Mouse (Mus musculus) heart, postnatal 0 days (tissue): ENCODE measurements around the gene Ctdsp2. TPM values are rescaled to one million over a fixed set of nuclear protein-coding genes. Genes with fewer than 3 reads are reported as not detected.

Experiments used
- ATAC-seq: fragments of 200-750 bp; cut with Nextera tagmentation; 2 replicates; pipeline ENCODE4 v1.8.0; 2017; ENCODE audit warnings: low read depth, moderate number of reproducible peaks, moderate library complexity; ENCODE audit not compliant: insufficient read depth
- DNase-seq: peaks from one replicate; pipeline ENCODE4 v3.0.0-alpha.2; 2016; ENCODE audit warnings: low spot score
- H3K27ac ChIP-seq: fragments of 300-500 bp; sonication (generic); 2 replicates; pipeline ENCODE4 v1.5.1; 2014; ENCODE audit warnings: low read depth, mild to moderate bottlenecking
- H3K27me3 ChIP-seq: fragments of 300-500 bp; sonication (generic); 2 replicates; pipeline ENCODE4 v1.6.1; 2014; ENCODE audit warnings: low read length, mixed read lengths; ENCODE audit not compliant: control insufficient read depth, insufficient read depth
- H3K36me3 ChIP-seq: fragments of 300-500 bp; sonication (generic); replicated peaks from 2 replicates; pipeline ENCODE4 v1.6.1; 2014; ENCODE audit warnings: low read length, mixed read lengths; ENCODE audit not compliant: control insufficient read depth, insufficient read depth
- H3K4me1 ChIP-seq: fragments of 300-500 bp; sonication (generic); 2 replicates; pipeline ENCODE4 v1.6.1; 2014; ENCODE audit warnings: antibody characterized with exemption; ENCODE audit not compliant: control insufficient read depth, insufficient read depth
- H3K4me2 ChIP-seq: fragments of 300-500 bp; sonication (generic); 2 replicates; pipeline ENCODE4 v1.6.1; 2014; ENCODE audit warnings: low read depth, mild to moderate bottlenecking, low read length, moderate library complexity
- H3K4me3 ChIP-seq: fragments of 300-500 bp; sonication (generic); 2 replicates; pipeline ENCODE4 v1.5.1; 2014; ENCODE audit warnings: low read depth, low read length
- H3K9ac ChIP-seq: fragments of 300-500 bp; sonication (generic); replicated peaks from 2 replicates; pipeline ENCODE4 v1.6.1; 2014; ENCODE audit warnings: low read depth, low read length, mixed read lengths
- H3K9me3 ChIP-seq: fragments of 300-500 bp; sonication (generic); replicated peaks from 2 replicates; pipeline ENCODE4 v1.6.1; 2016; ENCODE audit warnings: low read length; ENCODE audit not compliant: control insufficient read depth
- CTCF ChIP-seq: IDR thresholded peaks from 2 replicates; pipeline ENCODE4 v1.5.1; 2016; ENCODE audit warnings: antibody characterized with exemption, control low read depth, low read depth
- EP300 ChIP-seq: IDR thresholded peaks from 2 replicates; pipeline ENCODE4 v1.6.1; 2016; ENCODE audit warnings: antibody characterized with exemption, low read depth
- WGBS: fragments of 180-500 bp; shearing (Covaris S2); extraction: QIAGEN DNeasy Blood & Tissue Kit; methylation state at CpG from one replicate; pipeline ENCODE4 v1.1.7; 2014; 5-methylcytosine and 5-hydroxymethylcytosine counted together
- polyA plus RNA-seq: library from polyadenylated mRNA; unstranded; fragments of >200 nt; fragmentation: Nextera tagmentation; extraction: Ambion mirVana; gene quantifications from 2 replicates; pipeline ENCODE4 v1.2.1, GENCODE M21; 2015
- total RNA-seq: library from RNA; depleted of rRNA; stranded (reverse); fragments of >200 nt; gene quantifications from 2 replicates; pipeline ENCODE4 v1.2.3, GENCODE M21; 2014; ENCODE audit warnings: low replicate concordance

Gene Ctdsp2
- total and polyA plus RNA-seq, 2 experiments from 2014 or later, result 26.4 to 137 TPM

GRCm38 (mm10) chr10:127003334-127003733, 24.8 kb downstream of the Ctdsp2 start:
- Histone ChIP-seq H3K9me3 (no peaks in the 10 kb centered on the region), H3K4me1 (no peaks in the 10 kb centered on the region), H3K4me2 (no peak overlapping the region), H3K36me3 (peaks cover 15% of the 10 kb centered on the region), H3K27ac (no peak overlapping the region), H3K4me3 (no peak overlapping the region), H3K27me3 (no peaks in the 10 kb centered on the region), H3K9ac (no peak overlapping the region)
- 85% methylated on average over 8 of the region's 8 CpGs for WGBS
- ATAC-seq (no peak), DNase-seq (no peak)
- TF ChIP-seq CTCF, result no peak
- no peak for TF ChIP-seq EP300

- H3K27ac ChIP-seq, result no peak overlapping the region
- H3K4me2 ChIP-seq, result no peak overlapping the region
- no peaks in the 10 kb centered on the region for H3K4me1 ChIP-seq
- DNase-seq, result no peak
- no peak overlapping the region for H3K4me3 ChIP-seq
- H3K27me3 ChIP-seq, result no peaks in the 10 kb centered on the region
- peaks cover 11% of the 10 kb centered on the region for H3K36me3 ChIP-seq
- H3K9me3 ChIP-seq, result no peaks in the 10 kb centered on the region
- H3K9ac ChIP-seq, result no peak overlapping the region
- WGBS, result 81% methylated on average over 7 of the region's 7 CpGs
- TF ChIP-seq EP300 (no peak), CTCF (no peak)
- ATAC-seq, result no peak
Observed at GRCm38 (mm10) chr10:127003806-127004205, 25.3 kb downstream of the Ctdsp2 start.

- DNase-seq (no peak), ATAC-seq (peak; percentile 44; the same call in 1 of the 2 replicates)
- no peak overlapping the region for H3K9ac ChIP-seq
- H3K27me3 ChIP-seq, result no peaks in the 10 kb centered on the region
- 51% methylated on average over 5 of the region's 5 CpGs for WGBS
- no peak overlapping the region for H3K4me2 ChIP-seq
- TF ChIP-seq CTCF (peak; percentile 42), EP300 (no peak)
- H3K36me3 ChIP-seq, result peaks cover 4% of the 10 kb centered on the region; the same call in 1 of the 2 replicates
- H3K9me3 ChIP-seq, result no peaks in the 10 kb centered on the region
- no peaks in the 10 kb centered on the region for H3K4me1 ChIP-seq
- no peak overlapping the region for H3K4me3 ChIP-seq
- H3K27ac ChIP-seq, result no peak overlapping the region
Observed at GRCm38 (mm10) chr10:127016488-127016887, 38.0 kb downstream of the Ctdsp2 start.

GRCm38 (mm10) chr10:127017071-127017470, 38.6 kb downstream of the Ctdsp2 start:
- DNase-seq (no peak), ATAC-seq (no peak)
- H3K27ac ChIP-seq, result no peak overlapping the region
- no peaks in the 10 kb centered on the region for H3K9me3 ChIP-seq
- 18% methylated on average over 2 of the region's 2 CpGs for WGBS
- no peak overlapping the region for H3K4me3 ChIP-seq
- no peaks in the 10 kb centered on the region for H3K4me1 ChIP-seq
- no peak overlapping the region for H3K4me2 ChIP-seq
- no peak overlapping the region for H3K9ac ChIP-seq
- no peak for TF ChIP-seq EP300
- no peak for TF ChIP-seq CTCF
- H3K36me3 ChIP-seq, result 0 out of 2 replicates have a peak, but pooled peaks cover 6% of the 10 kb centered on the region
- H3K27me3 ChIP-seq, result no peaks in the 10 kb centered on the region

GRCm38 (mm10) chr10:127018422-127018821, 39.9 kb downstream of the Ctdsp2 start:
- Histone ChIP-seq H3K36me3 (peaks cover 17% of the 10 kb centered on the region), H3K27ac (no peak overlapping the region), H3K4me1 (no peaks in the 10 kb centered on the region), H3K4me2 (no peak overlapping the region), H3K4me3 (no peak overlapping the region), H3K27me3 (no peaks in the 10 kb centered on the region), H3K9ac (no peak overlapping the region), H3K9me3 (no peaks in the 10 kb centered on the region)
- no peak for TF ChIP-seq EP300
- no peak for TF ChIP-seq CTCF
- WGBS, result 78% methylated on average over 16 of the region's 16 CpGs
- DNase-seq (no peak), ATAC-seq (no peak)
